Comparison of ENCODE assay signal across 21 mouse cellular contexts in the genomic region with DNA sequence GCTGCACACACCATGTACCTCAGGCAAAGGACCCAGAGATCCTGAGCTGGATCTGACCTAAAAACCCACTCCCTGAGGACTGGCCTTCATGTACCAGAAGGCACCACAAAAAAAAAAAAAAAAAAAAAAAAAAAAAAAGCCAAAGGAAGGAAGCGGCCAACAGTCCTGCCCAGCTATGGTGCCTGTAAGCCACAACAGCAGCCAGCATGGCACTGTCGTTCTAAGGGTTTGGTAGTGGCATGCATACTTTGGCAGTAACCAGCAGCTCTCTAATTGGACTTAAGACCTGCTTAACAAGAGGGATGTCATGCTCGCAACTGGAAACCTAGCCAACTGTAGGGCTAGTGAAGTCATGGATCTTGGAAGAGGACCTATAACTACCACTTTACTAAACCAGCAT.
"Had no signal": no experiment of that assay in that cellular context is flagged by ENCODE, and none has a peak within 500 bp of the region (broad histone marks: within the 10 kb centered on the region; RNA-seq: fewer than 3 reads in every experiment).

No protein-coding gene starts in this region.

- DNase-seq: heart, postnatal 10 days; heart, postnatal 14 days; heart, postnatal 4 days; kidney, adult 11 months; kidney, adult 18-20 months; kidney, adult 2 months; kidney, adult 8-10 months; kidney, adult 9 months; kidney, postnatal 10 days; kidney, postnatal 14 days; kidney, postnatal 25 days; kidney, postnatal 36 days; kidney, postnatal 4 days; layer of hippocampus, adult 9-11 months; layer of hippocampus, postnatal 36 days had no signal

- ATAC-seq: hindbrain, embryonic 16.5 days; hindbrain, postnatal 0 days; inflammation-experienced regulatory T-cells, adult 6 months; intestine, embryonic 15.5 days; intestine, embryonic 16.5 days; intestine, postnatal 0 days had no signal
